Mouse (Mus musculus): ENCODE data around the gene Tmco4.
A peak's percentile ranks its signal among the peaks of the same experiment; 100 is the strongest.

Tmco4 gene

GRCm38 (mm10) chr4:139020385-139020784, 47.7 kb downstream of the Tmco4 start:
- DNase-seq, result peak; percentile 45 to 64

GRCm38 (mm10) chr4:139024379-139024778, 51.7 kb downstream of the Tmco4 start:
- peak; percentile 55 to 72 for DNase-seq

- DNase-seq, result no peak
These were observed 58.0 kb downstream of the Tmco4 start for GRCm38 (mm10) chr4:139030675-139031074.

GRCm38 (mm10) chr4:139032521-139032920, 59.8 kb downstream of the Tmco4 start:
- peak; percentile 40 to 59 for DNase-seq

GRCm38 (mm10) chr4:139033263-139034009, 60.7 kb downstream of the Tmco4 start:
- no peak for DNase-seq

GRCm38 (mm10) chr4:139034010-139034367, 61.3 kb downstream of the Tmco4 start:
- DNase-seq, result no peak

GRCm38 (mm10) chr4:139034540-139034939, 61.9 kb downstream of the Tmco4 start:
- no peak for DNase-seq

- DNase-seq, result no peak
These were observed 62.3 kb downstream of the Tmco4 start for GRCm38 (mm10) chr4:139034942-139035341.

- peak; percentile 62 to 64 for DNase-seq
These were observed 63.1 kb downstream of the Tmco4 start for GRCm38 (mm10) chr4:139035799-139036198.

- peak; percentile 72 to 75 for DNase-seq
These were observed 65.3 kb downstream of the Tmco4 start for GRCm38 (mm10) chr4:139037795-139038607.

GRCm38 (mm10) chr4:139040084-139040839, 67.6 kb downstream of the Tmco4 start:
- no peak for DNase-seq

GRCm38 (mm10) chr4:139042611-139043010, 69.9 kb downstream of the Tmco4 start:
- DNase-seq, result no peak

GRCm38 (mm10) chr4:139043600-139043999, 70.9 kb downstream of the Tmco4 start:
- DNase-seq, result no peak

- DNase-seq, result no peak
These were observed 71.9 kb downstream of the Tmco4 start for GRCm38 (mm10) chr4:139044566-139044965.

- peak; percentile 57 to 62 for DNase-seq
These were observed 73.7 kb downstream of the Tmco4 start for GRCm38 (mm10) chr4:139046354-139046753.

- no peak for DNase-seq
These were observed 75.8 kb downstream of the Tmco4 start for GRCm38 (mm10) chr4:139048518-139048917.

- peak; percentile 60 to 66 for DNase-seq
These were observed 80.1 kb downstream of the Tmco4 start for GRCm38 (mm10) chr4:139052796-139053195.

GRCm38 (mm10) chr4:139053391-139053790, 80.7 kb downstream of the Tmco4 start:
- no peak for DNase-seq

GRCm38 (mm10) chr4:139054300-139054923, 81.7 kb downstream of the Tmco4 start:
- peak; percentile 83 to 87 for DNase-seq

GRCm38 (mm10) chr4:139055336-139055735, 82.6 kb downstream of the Tmco4 start:
- DNase-seq, result peak; percentile 80 to 91

- peak; percentile 51 to 57 for DNase-seq
These were observed 83.1 kb downstream of the Tmco4 start for GRCm38 (mm10) chr4:139055744-139056143.

- DNase-seq, result peak; percentile 71 to 85
These were observed 84.6 kb downstream of the Tmco4 start for GRCm38 (mm10) chr4:139057291-139057690.

GRCm38 (mm10) chr4:139058029-139058428, 85.3 kb downstream of the Tmco4 start:
- peak; percentile 53 to 70 for DNase-seq
